Mouse (Mus musculus) G1E (cell line): ENCODE data around the gene Gm9844.

ENCODE experiments used
- CTCF ChIP-seq: IDR thresholded peaks from 2 replicates; pipeline ENCODE4 v1.5.1; 2012; ENCODE audit warnings: low read depth, low read length, inconsistent platforms, mixed read lengths
- POLR2AphosphoS5 ChIP-seq: IDR thresholded peaks from 2 replicates; pipeline ENCODE4 v1.6.1; 2012; ENCODE audit warnings: low read depth, low read length, inconsistent platforms; ENCODE audit not compliant: insufficient replicate concordance
- TAL1 ChIP-seq: conservative IDR thresholded peaks from 2 replicates; pipeline ENCODE4 v1.6.1; 2012; ENCODE audit warnings: low read depth, low read length, inconsistent platforms, mixed read lengths

- TF ChIP-seq POLR2AphosphoS5, result no peak; the same call in 1 of the 2 replicates
- no peak for TF ChIP-seq CTCF
- TF ChIP-seq TAL1, result no peak
Measured at GRCm38 (mm10) chr7:24885468-24886307, 23.7 kb downstream of the Gm9844 start.
